Mouse (Mus musculus): ENCODE measurements around the gene Csnk1g1.

- TF ChIP-seq CTCF (IDR thresholded peaks at IDR 0.05; ENCODE audit: borderline replicate concordance, control insufficient read depth, extremely low read depth, insufficient read depth, low read length, poor library complexity) (no peak), POLR2A (IDR thresholded peaks at IDR 0.05; ENCODE audit: control insufficient read depth, extremely low read depth, insufficient read depth, low read length, poor library complexity) (no peak)
Measured at GRCm38 (mm10) chr9:65998965-65999364, 90.2 kb downstream of the Csnk1g1 start.
